Mouse (Mus musculus) small intestine, adult 10 weeks (tissue): ENCODE measurements around the gene Pgam5. TPM values are rescaled to one million over a fixed set of nuclear protein-coding genes. Genes with fewer than 3 reads are reported as not detected.

Experiments
- polyA plus RNA-seq: library from polyadenylated mRNA; stranded (reverse); fragments of 350-450 nt; fragmentation: Illumina TruSeq; extraction: RNeasy Lipid Tissue Mini Kit (QIAGEN cat#74804); gene quantifications from one replicate; pipeline ENCODE4 v1.2.3, GENCODE M21; 2014; ENCODE audit warnings: low replicate concordance

Pgam5 gene
- 20.2 TPM for polyA plus RNA-seq

DNA sequence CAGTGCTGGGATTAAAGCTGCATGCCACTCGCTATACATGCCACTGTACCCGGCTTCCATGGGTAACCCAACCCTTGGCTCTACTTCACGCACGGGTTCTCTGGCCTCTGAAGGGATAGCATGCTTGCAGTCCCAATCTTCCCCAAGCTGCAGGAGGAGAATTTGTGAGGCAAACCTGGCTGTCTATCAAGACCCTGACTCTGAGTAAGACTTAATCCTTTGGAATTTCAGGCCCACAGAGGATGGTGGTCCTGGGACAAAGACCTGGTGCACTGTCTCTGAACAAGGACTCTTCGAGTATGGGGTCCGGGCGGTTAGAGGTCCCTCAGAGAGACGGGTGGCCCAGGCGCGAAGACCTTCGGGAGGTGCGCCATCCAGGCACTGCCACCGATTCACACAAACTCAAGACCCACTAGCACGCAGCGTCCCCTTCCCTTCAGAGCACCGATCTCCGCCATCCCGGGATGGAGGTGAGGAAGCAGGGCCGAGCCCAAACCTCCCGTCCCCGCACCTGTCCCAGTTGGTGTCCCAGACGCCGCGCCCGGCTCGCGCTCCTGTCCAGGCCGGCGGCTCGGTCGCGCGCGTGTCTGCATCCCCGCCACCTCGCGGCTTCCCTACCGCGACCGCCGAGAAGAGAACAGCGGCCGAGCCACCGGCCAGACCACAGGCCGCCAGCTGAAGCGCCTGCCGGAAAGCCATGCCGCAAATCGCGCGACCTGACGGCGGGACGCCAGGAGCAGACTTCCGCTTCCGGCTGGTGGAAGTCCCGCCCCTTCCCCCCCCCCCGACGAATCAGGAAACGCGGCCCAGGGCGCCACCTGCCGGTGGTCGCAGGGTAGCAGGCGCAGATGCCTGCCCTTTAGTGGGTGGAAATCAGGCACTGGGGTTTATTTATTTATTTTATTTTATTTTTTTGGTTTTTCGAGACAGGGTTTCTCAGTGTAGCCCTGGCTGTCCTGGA lies at the start of gene Pgam5:
TSS of gene Pgam5 (minus strand) at position 773 of the 961 bp plus-strand sequence.

GRCm38 (mm10) chr5:110285770-110286445 lies 16.2 kb upstream of the Pgam5 start, which contains the start of the genes Pxmp2 and Pole:
Gene Pxmp2, minus strand, starts transcription at chr5:110286186.
Gene Pole, plus strand, starts transcription at chr5:110286306.

GRCm38 (mm10) chr5:110230780-110231461 lies 38.8 kb downstream of the Pgam5 start, which contains the start of gene Ankle2:
Gene Ankle2, plus strand, starts transcription at chr5:110231004.

Other genes with a start within 250 kb of the Pgam5 start
- 18.7 TPM for gene Gm17655, start 197.4 kb downstream of the Pgam5 start, polyA plus RNA-seq
- gene Gm35315, start 175.5 kb downstream of the Pgam5 start, polyA plus RNA-seq = 4.2 TPM
- gene Plcxd1, start 169.9 kb downstream of the Pgam5 start, polyA plus RNA-seq = not detected
- gene Gtpbp6, start 161.7 kb downstream of the Pgam5 start, polyA plus RNA-seq = not detected
- gene Zfp605, start 159.8 kb downstream of the Pgam5 start, polyA plus RNA-seq = 8.0 TPM
- gene Chfr, start 134.1 kb downstream of the Pgam5 start, polyA plus RNA-seq = 39.2 TPM
- 12.2 TPM for gene Golga3, start 93.2 kb downstream of the Pgam5 start, polyA plus RNA-seq
- 23.3 TPM for gene Ankle2, start 38.9 kb downstream of the Pgam5 start, polyA plus RNA-seq
- 8.3 TPM for gene Pxmp2, start 16.3 kb upstream of the Pgam5 start, polyA plus RNA-seq
- gene Pole, start 16.4 kb upstream of the Pgam5 start, polyA plus RNA-seq = 3.5 TPM
- gene P2rx2, start 73.3 kb upstream of the Pgam5 start, polyA plus RNA-seq = 0.56 TPM
- gene Lrcol1, start 74.8 kb upstream of the Pgam5 start, polyA plus RNA-seq = not detected
- 2.9 TPM for gene Fbrsl1, start 178.6 kb upstream of the Pgam5 start, polyA plus RNA-seq